Mouse (Mus musculus): ENCODE results near the gene Gnas.
"Not testable (repeated sequence)": the region's sequence is repeated elsewhere in the genome, so short reads cannot be mapped to it uniquely, and the experiment has no call there.

Gene Gnas

DNA sequence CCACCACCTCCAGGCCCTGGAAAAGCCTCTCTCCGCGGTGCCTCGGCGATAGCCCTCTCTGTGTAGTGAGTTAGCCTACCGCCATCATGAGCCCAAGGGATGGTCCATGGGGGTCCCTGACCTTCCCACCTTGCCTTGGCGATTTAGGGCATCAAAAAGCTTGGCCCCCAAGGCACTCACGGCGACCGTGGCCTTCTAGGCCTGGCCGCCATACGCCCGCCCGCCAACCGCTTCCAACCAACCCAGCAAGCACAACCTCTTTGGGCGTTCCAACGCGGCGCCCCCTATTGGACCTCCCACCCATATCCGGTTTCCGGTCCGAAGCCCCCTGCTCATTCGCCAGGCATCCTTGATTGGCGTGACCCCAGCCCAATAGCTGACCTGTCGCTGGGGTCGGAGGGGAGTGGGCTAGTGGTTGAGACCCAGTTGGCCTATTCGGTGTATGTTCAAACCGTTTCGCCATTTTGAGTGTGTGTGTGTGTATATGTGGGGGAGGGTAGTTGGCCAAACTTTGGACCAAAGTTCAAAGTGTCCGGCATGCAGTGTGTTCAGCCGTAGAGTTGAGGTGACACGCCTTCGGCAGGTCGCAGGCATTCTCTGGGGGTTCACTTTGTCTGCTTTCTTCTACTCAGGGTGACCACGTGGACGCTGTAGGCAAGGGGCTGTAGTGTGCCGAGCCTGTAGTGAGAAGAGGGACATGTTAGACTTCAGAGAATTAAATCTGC lies 11.2 kb downstream of the Gnas start:
- DNase-seq = peak; percentile 76 to 85

DNA sequence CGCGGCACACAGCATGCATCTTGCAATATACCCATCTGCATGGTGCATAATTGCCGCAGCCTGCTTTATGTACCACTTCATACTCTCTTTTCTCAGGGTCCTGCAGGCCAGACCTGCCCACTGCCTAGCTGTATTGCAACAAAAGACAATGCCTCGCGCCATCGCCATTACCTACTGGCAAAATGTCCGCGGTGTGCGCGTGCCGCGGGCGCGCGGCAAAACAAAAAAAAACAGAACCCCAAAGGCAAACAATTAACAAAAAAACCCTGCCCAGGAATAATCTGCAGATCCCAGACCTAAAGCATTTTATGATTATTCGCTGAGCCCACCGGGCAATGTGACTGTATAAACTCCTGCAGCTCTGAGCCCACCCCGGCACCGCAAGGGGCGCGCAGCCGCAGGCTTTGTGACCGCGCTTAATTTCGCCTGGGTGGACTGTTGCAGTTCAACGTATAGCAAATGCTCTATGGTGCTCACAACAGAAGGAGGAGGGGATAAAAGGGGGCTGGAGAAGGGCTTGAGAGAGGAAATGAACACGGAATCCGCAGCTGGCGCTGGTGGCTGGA lies 11.9 kb downstream of the Gnas start:
- DNase-seq = no peak

DNA sequence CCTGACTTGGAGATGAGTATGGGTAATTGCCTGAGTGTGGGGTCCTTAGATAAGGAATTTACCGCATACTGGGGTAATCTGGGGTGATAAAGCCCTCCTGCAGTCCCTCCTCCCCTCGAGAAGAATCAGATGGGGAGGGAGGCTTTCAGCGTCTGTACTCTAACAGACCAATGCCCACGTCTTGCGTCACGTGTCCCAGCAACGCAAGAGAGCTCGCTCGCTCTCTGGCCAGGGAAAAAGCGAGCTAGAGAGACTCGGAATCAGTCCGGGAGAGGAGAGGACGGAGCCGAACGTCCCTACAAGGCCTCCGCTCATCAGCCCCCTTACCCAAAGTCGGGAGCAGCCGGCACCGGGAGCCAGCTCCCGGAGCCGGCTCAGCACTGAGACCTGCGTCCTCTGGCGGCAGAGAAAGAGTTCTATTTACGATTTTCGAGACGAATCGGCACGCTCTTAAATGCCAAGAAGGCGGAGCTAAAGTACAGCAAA lies 13.0 kb downstream of the Gnas start:
- DNase-seq = peak in 1 of 2 experiments; percentile 17

DNA sequence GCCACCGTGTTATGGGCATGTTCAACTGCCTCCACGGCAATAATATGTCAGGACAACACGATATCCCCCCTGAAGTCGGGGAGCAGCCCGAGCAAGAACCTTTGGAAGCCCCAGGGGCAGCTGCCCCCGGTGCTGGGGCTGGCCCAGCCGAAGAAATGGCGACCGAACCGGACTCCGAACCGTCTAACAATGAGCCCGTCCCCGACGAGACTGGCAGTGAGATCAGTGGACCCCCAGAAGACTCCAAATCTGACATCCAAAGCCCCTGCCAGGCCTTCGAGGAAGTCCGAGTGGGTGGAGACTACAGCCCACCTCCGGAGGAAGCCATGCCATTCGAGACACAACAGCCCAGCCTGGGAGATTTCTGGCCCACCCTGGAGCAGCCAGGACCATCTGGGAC lies 13.7 kb downstream of the Gnas start:
- no peak for DNase-seq

DNA sequence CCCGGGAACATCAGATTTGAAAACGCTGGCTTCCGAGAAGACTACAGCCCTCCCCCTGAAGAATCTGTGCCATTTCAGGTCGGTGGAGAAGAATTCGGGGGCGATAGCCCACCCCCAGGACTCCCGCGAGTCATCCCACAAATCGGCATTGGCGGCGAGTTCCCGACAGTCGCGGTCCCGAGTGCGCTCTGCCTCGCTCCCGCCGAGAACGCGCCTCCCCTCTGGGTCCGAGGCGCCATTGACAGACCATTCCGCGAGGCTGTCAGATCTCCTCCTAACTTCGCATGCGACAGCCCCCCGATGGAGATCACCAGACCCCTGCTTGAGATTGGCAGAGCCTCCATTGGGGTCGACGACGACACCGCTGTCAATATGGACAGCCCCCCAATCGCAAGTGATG lies 14.4 kb downstream of the Gnas start:
- DNase-seq = no peak

DNA sequence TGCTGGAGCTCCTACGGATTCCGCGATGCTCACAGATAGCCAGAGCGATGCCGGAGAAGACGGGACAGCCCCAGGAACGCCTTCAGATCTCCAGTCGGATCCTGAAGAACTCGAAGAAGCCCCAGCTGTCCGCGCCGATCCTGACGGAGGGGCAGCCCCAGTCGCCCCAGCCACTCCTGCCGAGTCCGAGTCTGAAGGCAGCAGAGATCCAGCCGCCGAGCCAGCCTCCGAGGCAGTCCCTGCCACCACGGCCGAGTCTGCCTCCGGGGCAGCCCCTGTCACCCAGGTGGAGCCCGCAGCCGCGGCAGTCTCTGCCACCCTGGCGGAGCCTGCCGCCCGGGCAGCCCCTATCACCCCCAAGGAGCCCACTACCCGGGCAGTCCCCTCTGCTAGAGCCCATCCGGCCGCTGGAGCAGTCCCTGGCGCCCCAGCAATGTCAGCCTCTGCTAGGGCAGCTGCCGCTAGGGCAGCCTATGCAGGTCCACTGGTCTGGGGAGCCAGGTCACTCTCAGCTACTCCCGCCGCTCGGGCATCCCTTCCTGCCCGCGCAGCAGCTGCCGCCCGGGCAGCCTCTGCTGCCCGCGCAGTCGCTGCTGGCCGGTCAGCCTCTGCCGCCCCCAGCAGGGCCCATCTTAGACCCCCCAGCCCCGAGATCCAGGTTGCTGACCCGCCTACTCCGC lies 15.1 kb downstream of the Gnas start:
- DNase-seq = peak in 1 of 2 experiments; percentile 11

DNA sequence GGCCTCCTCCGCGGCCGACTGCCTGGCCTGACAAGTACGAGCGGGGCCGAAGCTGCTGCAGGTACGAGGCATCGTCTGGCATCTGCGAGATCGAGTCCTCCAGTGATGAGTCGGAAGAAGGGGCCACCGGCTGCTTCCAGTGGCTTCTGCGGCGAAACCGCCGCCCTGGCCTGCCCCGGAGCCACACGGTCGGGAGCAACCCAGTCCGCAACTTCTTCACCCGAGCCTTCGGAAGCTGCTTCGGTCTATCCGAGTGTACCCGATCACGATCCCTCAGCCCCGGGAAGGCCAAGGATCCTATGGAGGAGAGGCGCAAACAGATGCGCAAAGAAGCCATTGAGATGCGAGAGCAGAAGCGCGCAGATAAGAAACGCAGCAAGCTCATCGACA lies 15.6 kb downstream of the Gnas start:
- DNase-seq = no peak

DNA sequence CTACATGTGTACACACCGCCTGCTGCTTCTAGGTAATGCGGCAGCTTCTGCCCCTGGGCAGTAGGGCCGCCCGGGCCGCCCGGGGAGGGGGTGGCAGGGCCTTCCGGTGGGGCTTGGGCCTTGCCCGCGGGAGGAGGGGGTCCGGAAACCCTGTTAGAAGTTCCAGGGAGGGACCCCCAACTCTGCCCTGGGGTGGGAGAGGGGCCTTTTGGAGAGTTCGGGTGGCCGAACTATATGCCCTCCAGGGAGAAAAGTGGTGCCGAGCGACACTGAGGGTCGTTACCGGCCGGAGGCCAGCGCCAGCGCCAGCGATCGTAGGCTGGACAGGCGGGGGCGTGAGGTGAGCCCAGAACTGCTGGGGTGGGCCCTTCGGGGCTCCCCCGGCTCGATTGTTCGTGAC lies 16.1 kb downstream of the Gnas start:
- DNase-seq = no peak

DNA sequence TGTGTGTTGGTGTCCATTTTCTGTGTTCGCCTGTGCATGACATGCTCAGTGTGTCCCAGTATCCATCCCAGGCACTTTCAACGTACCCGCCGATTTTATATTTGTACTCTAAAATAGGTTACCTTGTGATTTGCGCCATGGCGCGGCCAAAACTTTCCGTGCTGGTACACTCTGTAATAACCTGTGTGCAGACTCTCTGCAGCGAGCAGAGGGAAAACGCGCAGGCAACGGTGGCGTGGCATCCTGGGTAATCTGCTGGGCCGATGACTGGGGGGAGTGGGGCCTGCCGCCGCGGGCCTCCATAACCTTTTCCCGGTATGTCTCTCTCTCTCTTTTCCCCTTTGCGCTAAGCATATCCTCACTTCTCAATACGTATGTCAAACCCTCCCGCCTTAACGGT lies 16.5 kb downstream of the Gnas start:
- no peak for DNase-seq

DNA sequence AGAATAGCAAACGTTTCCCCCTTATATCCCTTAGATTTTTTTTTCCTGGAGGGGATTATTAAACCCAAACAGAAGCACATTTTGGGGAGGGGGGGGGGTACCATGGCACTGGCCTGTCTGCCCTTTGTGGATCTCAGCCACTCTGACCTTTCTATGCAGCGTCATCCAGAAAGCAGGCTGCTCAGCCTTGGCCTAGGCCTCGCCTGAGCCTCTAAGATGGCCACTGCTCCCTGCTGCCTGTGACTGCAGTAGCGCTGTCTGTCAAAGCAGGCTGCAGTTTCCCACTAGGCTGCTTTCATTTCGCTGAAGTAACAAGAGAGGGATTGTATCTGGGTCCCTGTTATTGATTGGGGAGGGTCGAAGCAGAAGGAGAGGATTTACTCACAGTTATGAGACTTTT lies 18.4 kb downstream of the Gnas start:
- no peak for DNase-seq

DNA sequence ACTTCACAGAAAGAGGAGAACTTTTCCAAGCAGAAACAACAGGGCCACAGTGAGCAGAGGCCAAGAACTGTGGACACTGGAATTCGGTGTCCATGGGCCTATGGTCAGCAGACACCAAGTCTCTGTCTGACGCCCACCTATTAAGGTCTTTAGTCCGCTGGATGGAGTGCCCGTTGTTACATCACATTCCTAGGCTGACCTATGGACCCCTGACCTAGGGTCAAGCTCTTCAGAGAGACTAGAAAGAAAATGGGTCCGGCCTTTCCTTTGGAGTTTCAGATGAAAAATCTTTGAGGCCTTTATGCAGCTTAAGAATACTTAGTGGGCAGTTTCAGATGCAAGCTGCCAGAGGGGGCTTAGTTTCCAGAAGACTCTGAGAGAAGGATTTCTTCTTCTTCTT lies 21.5 kb downstream of the Gnas start:
- no peak for DNase-seq

DNA sequence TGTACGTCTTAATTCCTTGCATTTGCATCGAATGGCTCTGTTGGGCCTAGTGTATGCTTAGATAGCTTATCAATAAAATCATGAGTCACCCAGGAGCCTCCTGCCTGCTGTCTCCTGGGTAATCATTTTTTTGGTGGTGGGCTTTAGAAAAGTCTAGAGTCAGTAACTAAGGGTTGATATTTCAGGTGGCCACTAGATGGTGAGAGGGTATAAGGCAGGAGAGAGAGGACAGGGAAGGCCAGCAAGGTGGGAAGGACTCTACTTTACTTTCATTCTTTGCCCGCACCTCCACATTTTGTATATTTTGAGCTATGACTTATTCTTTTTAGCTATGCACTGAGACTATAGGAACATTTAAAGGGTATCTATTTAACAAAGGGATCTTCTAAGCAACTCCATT lies 23.8 kb downstream of the Gnas start:
- no peak for DNase-seq

DNA sequence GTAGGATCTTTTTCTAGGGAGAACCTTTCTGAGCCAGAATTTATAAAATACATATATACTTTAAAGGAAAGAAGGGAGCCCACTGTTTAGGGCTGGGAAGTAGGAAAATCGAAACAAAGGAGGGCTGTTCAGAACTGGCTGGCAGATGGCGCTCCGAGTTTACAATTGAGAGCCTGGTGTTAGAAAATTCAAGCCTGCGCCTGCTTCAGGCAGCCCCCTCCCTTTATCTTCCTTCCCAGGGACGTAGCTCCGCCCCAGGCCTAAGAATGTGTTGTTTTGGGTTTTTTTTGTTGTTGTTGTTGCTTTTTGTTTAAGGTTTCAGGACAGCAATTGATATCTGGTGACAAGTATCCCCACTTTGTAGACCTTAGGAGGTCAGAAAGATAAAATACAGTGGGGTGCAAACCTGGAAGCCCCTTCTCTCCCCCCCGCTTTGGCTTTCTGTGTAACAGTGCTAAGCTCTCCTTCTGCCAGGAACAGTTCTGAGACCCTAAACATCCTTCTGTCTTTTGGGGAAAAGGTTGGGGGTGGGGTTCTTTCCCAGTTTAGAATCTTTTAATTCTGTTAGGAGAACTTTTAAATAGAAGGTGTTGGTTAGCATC lies 26.9 kb downstream of the Gnas start:
- DNase-seq = peak; percentile 50 to 61

DNA sequence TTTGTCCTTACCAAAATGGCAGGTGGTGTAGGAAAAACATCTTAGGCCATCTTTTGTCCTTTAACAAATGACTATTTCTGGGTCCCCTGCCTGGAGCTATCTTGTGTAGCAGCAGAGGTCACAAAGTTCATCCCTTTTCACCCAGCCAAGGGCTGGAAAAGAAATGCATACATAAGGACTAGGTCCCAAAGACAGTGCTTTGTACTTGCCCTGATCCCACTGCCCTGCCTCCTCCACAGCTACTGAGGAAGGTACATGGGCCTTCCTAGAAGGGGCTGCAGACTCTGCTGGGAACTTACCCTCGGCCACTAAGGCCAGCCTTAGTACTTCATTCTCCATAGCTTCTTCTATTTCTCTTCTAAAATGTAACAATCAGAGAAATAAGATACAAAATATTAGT lies 27.5 kb downstream of the Gnas start:
- DNase-seq = no peak

DNA sequence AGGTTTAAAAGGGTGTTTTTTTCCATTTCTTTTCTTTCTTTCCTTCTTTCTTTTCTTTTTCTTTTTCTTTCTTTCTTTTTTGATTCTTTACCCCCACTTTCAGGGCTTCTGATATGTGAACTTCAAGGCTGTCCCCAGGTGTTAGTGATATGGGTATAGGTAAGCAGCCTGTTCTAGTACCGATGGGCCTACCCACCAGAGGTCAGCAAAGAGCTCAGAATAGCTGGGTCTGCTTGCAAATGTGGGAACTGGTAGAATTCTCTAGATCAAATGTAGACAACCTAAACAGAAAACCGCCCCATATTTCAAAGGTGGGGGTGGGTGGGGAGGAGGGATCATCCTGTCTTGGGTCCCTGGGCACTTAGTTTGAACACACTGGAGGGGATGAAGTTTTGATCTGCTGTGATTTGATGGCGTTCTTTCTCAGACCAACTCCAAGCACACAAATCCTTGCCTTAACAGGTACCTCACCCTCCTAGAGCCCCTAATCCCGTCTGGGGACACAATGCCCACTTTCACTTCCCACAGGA lies 28.1 kb downstream of the Gnas start:
- peak; percentile 76 for DNase-seq

DNA sequence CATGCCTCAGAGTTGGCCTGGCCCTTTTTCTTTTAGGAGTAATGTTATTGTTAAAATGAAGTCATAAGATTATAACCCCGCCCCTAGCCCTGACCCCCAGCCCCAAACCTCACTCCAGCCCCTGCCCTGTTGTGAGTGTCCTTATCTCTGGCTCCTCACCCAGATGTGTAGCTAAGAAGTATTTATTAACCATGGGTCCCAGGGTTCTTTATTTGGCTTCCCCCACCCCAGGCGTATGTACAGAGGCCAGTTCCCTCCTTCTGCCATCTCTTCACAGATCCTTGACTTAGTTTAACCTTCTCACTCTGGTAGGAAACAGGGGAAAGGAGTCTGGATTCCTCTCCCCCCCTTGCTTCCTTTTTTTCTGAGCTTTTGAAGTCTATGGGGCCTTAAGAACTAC lies 28.5 kb downstream of the Gnas start:
- no peak for DNase-seq

DNA sequence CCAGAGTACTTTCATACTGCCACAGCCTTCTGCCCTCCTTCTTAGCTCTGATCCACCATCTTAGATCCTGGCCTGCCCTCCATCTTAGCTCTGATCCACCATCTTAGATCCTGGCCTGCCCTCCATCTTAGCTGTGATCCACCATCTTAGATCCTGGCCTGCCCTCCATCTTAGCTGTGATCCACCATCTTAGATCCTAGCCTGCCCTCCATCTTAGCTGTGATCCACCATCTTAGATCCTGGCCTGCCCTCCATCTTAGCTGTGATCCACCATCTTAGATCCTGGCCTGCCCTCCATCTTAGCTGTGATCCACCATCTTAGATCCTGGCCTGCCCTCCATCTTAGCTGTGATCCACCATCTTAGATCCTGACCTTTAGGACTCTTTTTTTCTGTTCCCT lies 31.3 kb downstream of the Gnas start:
- not testable (repeated sequence) for DNase-seq

DNA sequence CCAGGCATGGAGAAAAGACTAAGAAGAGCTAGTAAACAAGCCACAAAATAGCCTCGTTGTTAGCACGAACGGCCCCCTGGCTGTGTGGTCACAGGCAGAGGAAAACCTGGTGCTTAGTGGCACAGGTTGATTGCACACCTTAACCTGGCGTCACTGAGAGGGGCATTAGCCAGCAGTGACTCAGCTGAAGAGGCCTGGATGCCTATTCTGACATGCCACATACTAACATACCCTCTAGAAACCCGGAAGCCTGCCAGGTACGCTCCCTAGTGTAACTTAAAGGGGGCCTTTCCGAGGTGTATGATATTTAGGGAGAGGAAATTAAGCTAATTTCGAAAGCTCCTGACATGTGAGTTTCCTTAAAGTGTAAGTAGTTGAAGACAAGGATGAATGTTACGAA lies 32.5 kb downstream of the Gnas start:
- DNase-seq = no peak

DNA sequence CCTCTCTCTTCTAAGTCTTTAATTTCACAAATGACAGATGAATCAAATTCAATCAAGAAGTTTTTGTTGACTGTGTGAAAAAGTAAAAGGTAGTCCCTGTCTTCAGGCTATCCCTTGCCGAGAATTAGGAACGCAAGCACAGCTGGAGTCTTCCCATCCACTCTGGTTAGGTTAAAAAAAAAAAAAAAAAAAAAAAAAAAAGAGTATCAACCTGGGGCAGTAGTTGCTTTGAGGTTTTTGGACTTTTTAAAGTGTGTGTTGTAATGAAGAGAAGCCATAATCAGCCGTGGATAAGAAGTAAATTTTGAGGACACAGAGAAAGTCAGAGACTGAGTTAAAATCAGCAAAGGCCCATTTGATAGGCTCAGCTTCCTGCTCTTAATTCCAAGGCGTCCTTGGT lies 41.9 kb downstream of the Gnas start:
- no peak for DNase-seq

DNA sequence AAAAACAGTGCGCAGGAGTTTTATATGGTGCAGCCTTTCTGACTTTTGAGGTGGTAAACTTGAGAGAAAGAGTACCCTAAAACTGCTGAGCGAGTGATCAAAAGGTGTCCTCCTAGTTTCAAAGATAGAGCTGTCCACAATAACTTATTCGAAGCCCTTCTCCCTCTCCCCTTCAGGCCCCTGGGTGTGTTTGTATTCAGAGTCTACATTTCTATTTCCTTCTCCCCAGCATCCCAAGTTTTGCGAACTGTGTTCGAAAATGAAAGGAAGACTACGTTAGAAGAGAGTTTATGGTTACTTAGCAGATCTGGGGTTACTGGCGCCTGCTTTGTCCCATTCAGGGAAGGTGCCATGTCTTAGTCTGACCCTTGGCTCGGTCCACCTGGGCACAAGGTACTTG lies 42.4 kb downstream of the Gnas start:
- DNase-seq = no peak

DNA sequence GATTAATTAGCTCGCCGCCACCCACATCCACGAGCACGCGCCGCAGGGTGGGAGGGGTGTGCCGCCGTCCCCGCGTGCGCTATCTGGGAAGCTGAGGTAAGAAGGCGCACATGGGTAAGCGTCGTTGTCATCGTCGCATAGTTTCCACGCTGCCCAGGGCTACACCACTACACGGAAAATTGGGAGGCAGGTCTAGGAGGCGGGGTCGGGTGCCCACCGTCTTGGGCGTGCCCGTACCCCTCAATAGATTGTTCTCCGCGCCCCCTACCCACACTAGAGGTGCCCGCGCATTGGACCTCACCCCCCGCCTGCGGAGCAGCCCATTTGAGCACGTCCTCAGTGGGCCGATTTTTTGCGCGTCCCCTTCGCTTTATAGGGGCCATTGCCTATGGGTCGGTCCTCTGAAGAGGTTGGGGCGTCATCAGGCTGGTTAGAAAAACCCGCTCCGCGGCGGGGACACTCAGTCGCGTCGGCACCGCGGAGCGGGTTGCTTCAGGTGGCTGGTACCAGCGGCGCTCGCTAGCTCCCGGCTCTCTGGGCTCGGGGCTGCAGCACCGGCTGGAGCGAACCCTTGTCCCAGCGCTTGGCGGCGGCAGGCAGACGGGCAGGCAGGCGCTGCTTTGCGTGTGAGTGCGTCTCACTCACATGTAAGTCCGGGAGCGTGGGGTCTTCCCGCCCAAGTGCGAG lies 43.3 kb downstream of the Gnas start:
- peak; percentile 35 to 51 for DNase-seq

DNA sequence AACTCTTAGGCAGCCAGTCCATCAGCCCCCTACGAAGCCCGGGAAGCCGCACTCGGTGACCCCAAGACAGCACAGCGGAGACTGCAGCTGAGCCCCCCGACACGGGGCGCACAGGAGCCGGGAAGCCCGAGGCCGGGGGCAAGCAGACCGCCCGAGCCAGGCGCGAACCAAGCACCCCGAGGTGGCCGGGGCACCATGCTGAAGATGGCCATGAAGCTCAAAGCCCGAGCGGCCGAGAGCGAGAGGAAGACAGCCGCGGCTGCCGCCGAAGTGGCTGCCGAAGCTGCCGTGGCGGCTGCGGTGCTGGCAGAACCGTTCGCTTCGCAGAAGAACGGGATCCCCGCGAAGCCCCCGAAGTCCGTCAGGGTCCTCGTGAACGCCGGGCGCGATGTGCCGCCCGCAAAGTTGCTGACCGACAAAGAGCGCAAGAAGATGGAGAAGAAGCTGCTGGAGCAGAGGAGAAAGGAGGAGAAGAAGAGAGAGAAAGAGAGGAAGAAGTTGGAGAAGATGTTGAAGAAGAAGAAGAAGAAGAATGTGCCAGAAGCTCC lies 44.3 kb downstream of the Gnas start:
- DNase-seq = peak in 1 of 2 experiments; percentile 35

All from thymus, postnatal 36 days (tissue).